Mouse (Mus musculus) heart, adult 18-20 months (tissue): Measurements from ENCODE around the gene Fgfr2. TPM values are rescaled to one million over a fixed set of nuclear protein-coding genes. Genes with fewer than 3 reads are reported as not detected.
A peak's percentile ranks its signal among the peaks of the same experiment; 100 is the strongest.

Source experiments
- DNase-seq, 2 experiments: peaks; one replicate each; pipeline ENCODE4 v3.0.0; 2021 to 2022; ENCODE audit warnings: mixed read lengths in 1 of 2
- total RNA-seq, 2 experiments: library from RNA; stranded (reverse); gene quantifications; 2 replicates each; pipeline ENCODE4 v1.2.3; 2021

Fgfr2 gene
- total RNA-seq, 2 experiments from 2014 or later, result 1.3 to 2.6 TPM

- no peak for DNase-seq
Measured at GRCm38 (mm10) chr7:130837941-130838657, 2285.1 kb downstream of the Fgfr2 start.

GRCm38 (mm10) chr7:130836066-130836465, 2287.1 kb downstream of the Fgfr2 start:
- no peak for DNase-seq

GRCm38 (mm10) chr7:130834958-130835861, 2287.9 kb downstream of the Fgfr2 start:
- DNase-seq, result no peak

- DNase-seq, result no peak
Measured at GRCm38 (mm10) chr7:130834299-130834698, 2288.9 kb downstream of the Fgfr2 start.

- no peak for DNase-seq
Measured at GRCm38 (mm10) chr7:130831586-130831985, 2291.6 kb downstream of the Fgfr2 start.

GRCm38 (mm10) chr7:130828475-130828874, 2294.7 kb downstream of the Fgfr2 start:
- no peak for DNase-seq

GRCm38 (mm10) chr7:130827844-130828403, 2295.2 kb downstream of the Fgfr2 start:
- DNase-seq, result no peak

- DNase-seq, result peak; percentile 41 to 80
Measured at GRCm38 (mm10) chr7:130827431-130827830, 2295.7 kb downstream of the Fgfr2 start.

- no peak for DNase-seq
Measured at GRCm38 (mm10) chr7:130826343-130826742, 2296.8 kb downstream of the Fgfr2 start.

- no peak for DNase-seq
Measured at GRCm38 (mm10) chr7:130823992-130824391, 2299.2 kb downstream of the Fgfr2 start.

GRCm38 (mm10) chr7:130819624-130820023, 2303.5 kb downstream of the Fgfr2 start:
- DNase-seq, result no peak

- no peak for DNase-seq
Measured at GRCm38 (mm10) chr7:130818813-130819212, 2304.3 kb downstream of the Fgfr2 start.

- DNase-seq, result no peak
Measured at GRCm38 (mm10) chr7:130816243-130816642, 2306.9 kb downstream of the Fgfr2 start.

GRCm38 (mm10) chr7:130815601-130816000, 2307.5 kb downstream of the Fgfr2 start:
- DNase-seq, result no peak

GRCm38 (mm10) chr7:130812407-130812806, 2310.7 kb downstream of the Fgfr2 start:
- DNase-seq, result no peak

GRCm38 (mm10) chr7:130810238-130810637, 2312.9 kb downstream of the Fgfr2 start:
- no peak for DNase-seq

- no peak for DNase-seq
Measured at GRCm38 (mm10) chr7:130808694-130809093, 2314.5 kb downstream of the Fgfr2 start.

GRCm38 (mm10) chr7:130807749-130808148, 2315.4 kb downstream of the Fgfr2 start:
- peak; percentile 54 to 65 for DNase-seq

- peak in 1 of 2 experiments; percentile 20 for DNase-seq
Measured at GRCm38 (mm10) chr7:130804991-130805390, 2318.2 kb downstream of the Fgfr2 start.

GRCm38 (mm10) chr7:130803251-130803825, 2319.8 kb downstream of the Fgfr2 start:
- DNase-seq, result no peak

- no peak for DNase-seq
Measured at GRCm38 (mm10) chr7:130801811-130802210, 2321.3 kb downstream of the Fgfr2 start.

- no peak for DNase-seq
Measured at GRCm38 (mm10) chr7:130800681-130801080, 2322.5 kb downstream of the Fgfr2 start.
